ENCODE assay signal across 8 mouse cellular contexts in the genomic region with DNA sequence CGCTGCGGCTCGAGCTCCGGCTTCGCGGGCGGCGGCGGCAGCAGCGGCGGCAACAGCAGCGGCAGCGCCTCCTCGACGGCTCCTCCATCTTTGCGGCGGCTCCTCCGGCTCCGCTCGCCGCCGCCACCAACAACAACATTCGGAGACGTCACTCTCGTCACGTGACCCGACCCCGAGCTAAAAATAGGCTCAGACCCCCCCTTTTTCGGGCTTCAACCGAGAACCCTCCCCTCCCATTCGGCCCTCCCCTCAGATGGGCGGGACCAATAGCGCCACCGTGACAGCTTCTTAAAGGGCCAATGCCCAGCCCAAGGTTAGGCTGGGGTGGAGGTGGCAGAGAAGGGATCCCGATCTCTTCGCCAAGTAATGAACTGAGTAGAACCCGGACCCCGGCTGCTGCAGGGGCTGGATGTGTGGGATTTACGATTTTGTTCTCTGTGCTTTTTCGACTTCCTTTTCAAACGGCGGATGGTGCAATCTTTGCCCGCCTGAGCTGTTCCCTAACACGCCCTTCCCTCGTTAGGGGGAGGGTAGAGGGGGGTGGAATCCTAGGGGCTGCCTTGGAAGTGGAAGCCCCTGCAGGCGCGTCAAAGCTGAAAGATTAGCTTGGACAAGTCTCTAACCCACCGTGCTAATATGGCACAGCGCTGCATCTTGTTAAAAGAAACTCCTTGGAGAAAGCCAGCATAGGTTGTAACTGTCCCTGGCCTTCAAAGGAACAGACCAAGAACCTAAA. TPM values are rescaled to one million over a fixed set of nuclear protein-coding genes. Genes with fewer than 3 reads are reported as not detected.
DNase-seq lines count a peak whose midpoint lies in the region; ATAC-seq and TF ChIP-seq lines count a peak whose summit lies in the region.

A gene (minus strand): TSS at position 161 of the 736 bp plus-strand sequence.

- H3K4me3 ChIP-seq in gastrocnemius, adult 2 months, result peak within 1 kb of the TSS; percentile 95
- peak within 1 kb of the TSS; percentile 79 for H3K4me3 ChIP-seq in hindbrain, postnatal 0 days (ENCODE audit: low read length)
- peak within 1 kb of the TSS; percentile 72 for H3K4me3 ChIP-seq in left cerebral cortex, adult 2 months

- WGBS in hindbrain, postnatal 0 days, result under 1% methylated on average over 45 of the region's 49 CpGs

- peak within 1 kb of the TSS; percentile 95 for H3K9ac ChIP-seq in hindbrain, postnatal 0 days (replicated peaks; ENCODE audit: low read length)

- peak; percentile 11; the same call in 1 of the 2 replicates for TF ChIP-seq CTCF in gastrocnemius, adult 2 months (IDR thresholded peaks at IDR 0.05)
- TF ChIP-seq CTCF in hindbrain, postnatal 0 days (IDR thresholded peaks at IDR 0.05; ENCODE audit: low read depth), result peak; percentile 10; the same call in 1 of the 2 replicates
- TF ChIP-seq CTCF in left cerebral cortex, adult 2 months (IDR thresholded peaks at IDR 0.05), result no peak

- intact Hi-C loops in gastrocnemius, adult 2 months (cut with DNase I), result loop anchor here (1.0 kb wide), 1 partner anchor 18 kb away; a partner anchor contains a TSS
- intact Hi-C loops in left cerebral cortex, adult 2 months (cut with DNase I), result loop anchor here (1.0 kb wide), 1 partner anchor 18 kb away; a partner anchor contains a TSS

- H3K36me3 ChIP-seq in hindbrain, postnatal 0 days (ENCODE audit: insufficient read depth, low read length), result no peaks in the 10 kb centered on the region

- H3K27ac ChIP-seq in gastrocnemius, adult 2 months, result peak within 1 kb of the TSS; percentile 97
- H3K27ac ChIP-seq in hindbrain, postnatal 0 days, result peak within 1 kb of the TSS; percentile 89
- H3K27ac ChIP-seq in left cerebral cortex, adult 2 months, result peak within 1 kb of the TSS; percentile 94

- no peaks in the 10 kb centered on the region for H3K9me3 ChIP-seq in hindbrain, postnatal 0 days (ENCODE audit: low read length)

- ATAC-seq in common myeloid progenitor, adult 5-6 weeks (replicated peaks; ENCODE audit: low read depth, poor library complexity, severe bottlenecking), result peak; percentile 98
- ATAC-seq in hindbrain, postnatal 0 days, result peak; percentile 95
- peak; percentile 96 for ATAC-seq in megakaryocyte, adult 5-6 weeks (ENCODE audit: poor library complexity, severe bottlenecking)

- no peaks in the 10 kb centered on the region for H3K27me3 ChIP-seq in hindbrain, postnatal 0 days (ENCODE audit: insufficient read depth, low read length)

- peak; percentile 99 for DNase-seq in ZHBTc4 (ENCODE audit: low read depth, low spot score)
- peak; percentile 99 for DNase-seq in gastrocnemius, adult 2 months
- peak; percentile 100 for DNase-seq in hindbrain, postnatal 0 days (ENCODE audit: low spot score)
- DNase-seq in left cerebral cortex, adult 2 months (ENCODE audit: extremely low spot score in 1 of 2, low spot score in 2 of 2), result peak; percentile 97
- peak; percentile 99 for DNase-seq in right cerebral cortex, adult 2 months (ENCODE audit: low spot score in 2 of 2)
- DNase-seq in urinary bladder, postnatal 14 days (ENCODE audit: low spot score), result peak; percentile 98

- H3K4me2 ChIP-seq in hindbrain, postnatal 0 days (ENCODE audit: low read depth, low read length), result peak within 1 kb of the TSS; percentile 78

- peaks cover 33% of the 10 kb centered on the region for H3K4me1 ChIP-seq in hindbrain, postnatal 0 days (ENCODE audit: insufficient read depth, low read length)

RNA-seq across cellular contexts. Expression of the gene that starts here (rescaled TPM):
- total RNA-seq in common myeloid progenitor, adult 5-6 weeks (2017), result 20.7 and 26.0 TPM in 2 replicates
- 10 to 100 TPM; 78.3 to 78.7 TPM for total RNA-seq in gastrocnemius, adult 2 months (2021)
- total RNA-seq in hindbrain, postnatal 0 days (2014; rRNA removed), result 212 and 350 TPM in 2 replicates
- polyA plus RNA-seq in hindbrain, postnatal 0 days (2015; fragmentation: Nextera tagmentation; extraction: Ambion mirVana), result 61.2 and 61.9 TPM in 2 replicates
- total RNA-seq in left cerebral cortex, adult 2 months (2021), result 100 to 1,000 TPM; 286 to 315 TPM
- 35.0 and 47.6 TPM in 2 replicates for total RNA-seq in megakaryocyte, adult 5-6 weeks (2015)
- 36.2 and 36.5 TPM in 2 replicates for total RNA-seq in megakaryocyte, adult 5-6 weeks (2017)

Comparison
In these comparisons a context has a peak if more than half of its experiments do, and no peak if none do; other contexts are left out.
1. Peak in every context shown above with its lines: DNase-seq, ATAC-seq, H3K4me3 ChIP-seq and H3K27ac ChIP-seq.